Mouse (Mus musculus): ENCODE data around the gene Gm3336. TPM values are rescaled to one million over a fixed set of nuclear protein-coding genes. Genes with fewer than 3 reads are reported as not detected.
A peak's percentile ranks its signal among the peaks of the same experiment; 100 is the strongest.

Gm3336 gene
- polyA plus RNA-seq, 2 experiments, result 0.04 to 0.11 TPM

GRCm38 (mm10) chr8:70729808-70730475, 11.6 kb downstream of the Gm3336 start:
- H3K36me3 ChIP-seq (replicated peaks; ENCODE audit: control insufficient read depth, insufficient read depth, low read depth), result no peaks in the 10 kb centered on the region
- DNase-seq (ENCODE audit: low read depth in 3 of 3, low spot score in 3 of 3) (no peak), ATAC-seq (ENCODE audit: insufficient read depth) (no peak)
- H3K4me3 ChIP-seq (ENCODE audit: insufficient read depth in 1 of 2, low read depth in 2 of 2, low read length in 2 of 2), result peak overlapping the region; percentile 17 to 24; a peak in 2 of 4 replicates
- no peak overlapping the region for H3K9ac ChIP-seq (replicated peaks)
- H3K4me1 ChIP-seq (replicated peaks; ENCODE audit: control insufficient read depth in 2 of 2, insufficient read depth in 2 of 2, low read length in 1 of 2), result 0 out of 4 replicates have a peak, but pooled peaks cover 0 to 2% of the 10 kb centered on the region in 2 experiments
- TF ChIP-seq CTCF (IDR thresholded peaks at IDR 0.05; ENCODE audit: low read depth) (peak; percentile 61; the same call in 1 of the 2 replicates), EP300 (IDR thresholded peaks at IDR 0.05; ENCODE audit: low read depth) (no peak)
- peak overlapping the region; percentile 53 for H3K4me2 ChIP-seq (ENCODE audit: low read depth)
- no peaks in the 10 kb centered on the region for H3K9me3 ChIP-seq (ENCODE audit: control insufficient read depth, low read length)
- peaks cover 32% of the 10 kb centered on the region for H3K27me3 ChIP-seq (ENCODE audit: control insufficient read depth, insufficient read depth, low read length)
- 2% methylated on average over 34 of the region's 34 CpGs for WGBS (ENCODE audit: insufficient replicate concordance)
- H3K27ac ChIP-seq, result no peak overlapping the region

GRCm38 (mm10) chr8:70730956-70731355, 12.6 kb downstream of the Gm3336 start:
- peaks cover 32% of the 10 kb centered on the region for H3K27me3 ChIP-seq (ENCODE audit: control insufficient read depth, insufficient read depth, low read length)
- DNase-seq (ENCODE audit: low read depth in 3 of 3, low spot score in 3 of 3), result no peak
- no peaks in the 10 kb centered on the region for H3K9me3 ChIP-seq (ENCODE audit: control insufficient read depth, low read length)
- H3K4me1 ChIP-seq (replicated peaks; ENCODE audit: control insufficient read depth in 2 of 2, insufficient read depth in 2 of 2, low read length in 1 of 2), result 0 out of 4 replicates have a peak, but pooled peaks cover 0 to 2% of the 10 kb centered on the region in 2 experiments
- no peak for ATAC-seq (ENCODE audit: insufficient read depth)
- no peak overlapping the region for H3K4me3 ChIP-seq (ENCODE audit: insufficient read depth in 1 of 2, low read depth in 2 of 2, low read length in 2 of 2)
- TF ChIP-seq CTCF (IDR thresholded peaks at IDR 0.05; ENCODE audit: low read depth) (no peak), EP300 (IDR thresholded peaks at IDR 0.05; ENCODE audit: low read depth) (no peak)
- no peak overlapping the region for H3K9ac ChIP-seq (replicated peaks)
- WGBS (ENCODE audit: insufficient replicate concordance), result 66% methylated on average over 4 of the region's 4 CpGs
- H3K4me2 ChIP-seq (ENCODE audit: low read depth), result no peak overlapping the region
- H3K27ac ChIP-seq, result no peak overlapping the region
- H3K36me3 ChIP-seq (replicated peaks; ENCODE audit: control insufficient read depth, insufficient read depth, low read depth), result no peaks in the 10 kb centered on the region

- ATAC-seq (ENCODE audit: insufficient read depth), result no peak
- H3K36me3 ChIP-seq (replicated peaks; ENCODE audit: control insufficient read depth, insufficient read depth, low read depth), result no peaks in the 10 kb centered on the region
- no peak for DNase-seq (ENCODE audit: low read depth in 3 of 3, low spot score in 3 of 3)
- 46% methylated on average over 5 of the region's 5 CpGs for WGBS (ENCODE audit: insufficient replicate concordance)
- TF ChIP-seq CTCF (IDR thresholded peaks at IDR 0.05; ENCODE audit: low read depth), result no peak
- no peak for TF ChIP-seq EP300 (IDR thresholded peaks at IDR 0.05; ENCODE audit: low read depth)
- H3K27ac ChIP-seq, result no peak overlapping the region
- no peak overlapping the region for H3K9ac ChIP-seq (replicated peaks)
- no peak overlapping the region for H3K4me3 ChIP-seq (ENCODE audit: insufficient read depth in 1 of 2, low read depth in 2 of 2, low read length in 2 of 2)
- peaks cover 12% of the 10 kb centered on the region for H3K27me3 ChIP-seq (ENCODE audit: control insufficient read depth, insufficient read depth, low read length)
- H3K4me2 ChIP-seq (ENCODE audit: low read depth), result no peak overlapping the region
- 0 out of 4 replicates have a peak, but pooled peaks cover 0 to 2% of the 10 kb centered on the region in 2 experiments for H3K4me1 ChIP-seq (replicated peaks; ENCODE audit: control insufficient read depth in 2 of 2, insufficient read depth in 2 of 2, low read length in 1 of 2)
- no peaks in the 10 kb centered on the region for H3K9me3 ChIP-seq (ENCODE audit: control insufficient read depth, low read length)
These were observed 19.4 kb downstream of the Gm3336 start for GRCm38 (mm10) chr8:70737705-70738104.

- H3K36me3 ChIP-seq (replicated peaks; ENCODE audit: control insufficient read depth, insufficient read depth, low read depth), result no peaks in the 10 kb centered on the region
- H3K27ac ChIP-seq, result no peak overlapping the region
- ATAC-seq (ENCODE audit: insufficient read depth) (no peak), DNase-seq (ENCODE audit: low read depth in 3 of 3, low spot score in 3 of 3) (no peak)
- no peak overlapping the region for H3K4me3 ChIP-seq (ENCODE audit: insufficient read depth in 1 of 2, low read depth in 2 of 2, low read length in 2 of 2)
- no peaks in the 10 kb centered on the region for H3K9me3 ChIP-seq (ENCODE audit: control insufficient read depth, low read length)
- peaks cover 17% of the 10 kb centered on the region for H3K27me3 ChIP-seq (ENCODE audit: control insufficient read depth, insufficient read depth, low read length)
- no peak overlapping the region for H3K4me2 ChIP-seq (ENCODE audit: low read depth)
- 35% methylated on average over 3 of the region's 3 CpGs for WGBS (ENCODE audit: insufficient replicate concordance)
- 0 out of 4 replicates have a peak, but pooled peaks cover 0 to 2% of the 10 kb centered on the region in 2 experiments for H3K4me1 ChIP-seq (replicated peaks; ENCODE audit: control insufficient read depth in 2 of 2, insufficient read depth in 2 of 2, low read length in 1 of 2)
- no peak for TF ChIP-seq CTCF (IDR thresholded peaks at IDR 0.05; ENCODE audit: low read depth)
- H3K9ac ChIP-seq (replicated peaks), result no peak overlapping the region
These were observed 19.9 kb downstream of the Gm3336 start for GRCm38 (mm10) chr8:70738211-70738610.

- Histone ChIP-seq H3K4me2 (ENCODE audit: low read depth) (no peak overlapping the region), H3K36me3 (replicated peaks; ENCODE audit: control insufficient read depth, insufficient read depth, low read depth) (no peaks in the 10 kb centered on the region), H3K27me3 (ENCODE audit: control insufficient read depth, insufficient read depth, low read length) (peaks cover 48% of the 10 kb centered on the region), H3K27ac (no peak overlapping the region), H3K9me3 (ENCODE audit: control insufficient read depth, low read length) (no peaks in the 10 kb centered on the region), H3K4me1 (replicated peaks; ENCODE audit: control insufficient read depth in 2 of 2, insufficient read depth in 2 of 2, low read length in 1 of 2) (peaks cover 0 to 2% of the 10 kb centered on the region in 2 experiments; a peak in 1 of 4 replicates), H3K4me3 (ENCODE audit: insufficient read depth in 1 of 2, low read depth in 2 of 2, low read length in 2 of 2) (no peak overlapping the region), H3K9ac (replicated peaks) (no peak overlapping the region)
- WGBS (ENCODE audit: insufficient replicate concordance), result 45% methylated on average over 5 of the region's 5 CpGs
- DNase-seq (ENCODE audit: low read depth in 3 of 3, low spot score in 3 of 3), result no peak
- TF ChIP-seq EP300 (IDR thresholded peaks at IDR 0.05; ENCODE audit: low read depth) (no peak), CTCF (IDR thresholded peaks at IDR 0.05; ENCODE audit: low read depth) (no peak)
- no peak for ATAC-seq (ENCODE audit: insufficient read depth)
These were observed 23.3 kb downstream of the Gm3336 start for GRCm38 (mm10) chr8:70741661-70742060.
